In the genomic region with DNA sequence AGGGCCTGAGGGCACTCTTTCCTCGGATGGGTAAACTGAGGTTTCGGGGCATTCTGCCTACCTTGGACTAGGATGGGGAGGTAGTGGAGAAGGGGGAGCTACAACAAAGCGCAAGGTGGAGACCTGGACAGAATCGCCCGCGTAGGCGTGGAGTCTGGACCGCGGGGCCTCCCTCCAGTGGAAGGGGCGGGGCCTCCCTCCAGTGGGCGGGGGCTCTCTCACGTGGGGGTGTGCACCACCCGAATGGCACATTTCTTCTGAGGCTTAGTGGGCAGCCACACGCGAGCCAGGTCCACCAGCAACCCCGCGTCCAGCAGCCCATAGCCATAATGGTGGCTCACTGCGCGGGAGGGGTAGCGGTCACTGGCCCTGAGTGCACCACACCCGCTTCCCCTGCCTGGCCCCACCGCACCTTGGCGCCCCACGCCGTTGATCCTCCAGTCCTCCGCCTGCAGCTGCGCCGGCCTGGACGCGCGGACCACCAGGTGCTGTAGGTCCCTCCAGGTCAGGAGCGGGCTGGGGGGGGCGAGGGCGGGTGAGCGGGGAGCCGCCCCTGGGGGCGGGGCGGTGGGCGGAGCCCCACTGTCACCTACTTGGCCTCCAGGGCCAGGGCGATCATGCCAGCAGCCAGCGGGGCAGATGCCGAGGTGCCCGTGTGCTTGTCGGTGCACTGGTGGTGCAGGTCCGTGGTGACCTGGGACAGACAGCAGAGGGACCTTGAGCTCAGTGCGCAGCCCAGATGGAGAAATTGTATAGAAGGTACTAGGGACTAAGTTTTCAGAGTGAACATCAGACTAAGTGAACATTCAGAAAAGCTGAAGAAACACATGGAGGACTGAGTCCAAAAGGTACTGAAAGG, we compare ENCODE assay signal across 8 mouse cellular contexts. TPM values are rescaled to one million over a fixed set of nuclear protein-coding genes. Genes with fewer than 3 reads are reported as not detected.
DNase-seq lines count a peak whose midpoint lies in the region; ATAC-seq lines count a peak whose summit lies in the region.

No protein-coding gene starts in this region.

- peaks cover 7% of the 10 kb centered on the region; the same call in 1 of the 2 replicates for H3K36me3 ChIP-seq in embryonic facial prominence, embryonic 14.5 days (ENCODE audit: control insufficient read depth, insufficient read depth, low read length)
- H3K36me3 ChIP-seq in heart, embryonic 13.5 days = peaks cover 7% of the 10 kb centered on the region
- H3K36me3 ChIP-seq in kidney, embryonic 15.5 days = peaks cover 8% of the 10 kb centered on the region; the same call in 1 of the 2 replicates

- H3K4me2 ChIP-seq in embryonic facial prominence, embryonic 14.5 days (ENCODE audit: low read depth, low read length) = peak overlapping the region; percentile 98
- peak overlapping the region; percentile 94 for H3K4me2 ChIP-seq in heart, embryonic 13.5 days
- H3K4me2 ChIP-seq in kidney, embryonic 15.5 days = peak overlapping the region; percentile 92

- H3K27me3 ChIP-seq in embryonic facial prominence, embryonic 14.5 days (replicated peaks; ENCODE audit: control insufficient read depth, insufficient read depth, low read length) = no peaks in the 10 kb centered on the region
- peaks cover 45% of the 10 kb centered on the region for H3K27me3 ChIP-seq in heart, embryonic 13.5 days (replicated peaks)
- no peaks in the 10 kb centered on the region for H3K27me3 ChIP-seq in kidney, embryonic 15.5 days

- H3K27ac ChIP-seq in embryonic facial prominence, embryonic 14.5 days (replicated peaks; ENCODE audit: low read depth, low read length) = no peak overlapping the region
- no peak overlapping the region for H3K27ac ChIP-seq in heart, embryonic 13.5 days (replicated peaks)
- H3K27ac ChIP-seq in kidney, embryonic 15.5 days = peak overlapping the region; percentile 52; the same call in 1 of the 2 replicates

- peak overlapping the region; percentile 62 for H3K4me3 ChIP-seq in embryonic facial prominence, embryonic 14.5 days (ENCODE audit: low read depth, low read length)
- peak overlapping the region; percentile 65 for H3K4me3 ChIP-seq in heart, embryonic 13.5 days
- H3K4me3 ChIP-seq in kidney, embryonic 15.5 days (replicated peaks) = peak overlapping the region; percentile 58

- peak; percentile 49 for ATAC-seq in embryonic facial prominence, embryonic 14.5 days (ENCODE audit: low read depth)
- ATAC-seq in heart, embryonic 13.5 days (ENCODE audit: extremely low read depth, insufficient number of reproducible peaks, low FRiP score, low TSS enrichment) = peak; percentile 49
- ATAC-seq in kidney, embryonic 15.5 days (replicated peaks; ENCODE audit: low FRiP score) = peak; percentile 37

- under 1% methylated on average over 28 of the region's 46 CpGs for WGBS in embryonic facial prominence, embryonic 14.5 days
- 1% methylated on average over 43 of the region's 46 CpGs for WGBS in heart, embryonic 13.5 days
- 3% methylated on average over 41 of the region's 46 CpGs for WGBS in kidney, embryonic 15.5 days

- peak overlapping the region; percentile 68 for H3K9ac ChIP-seq in embryonic facial prominence, embryonic 14.5 days (ENCODE audit: low read depth, low read length)
- H3K9ac ChIP-seq in heart, embryonic 13.5 days = peak overlapping the region; percentile 79
- peak overlapping the region; percentile 54 for H3K9ac ChIP-seq in kidney, embryonic 15.5 days

- no peaks in the 10 kb centered on the region for H3K9me3 ChIP-seq in embryonic facial prominence, embryonic 14.5 days (ENCODE audit: control insufficient read depth, low read length)
- no peaks in the 10 kb centered on the region for H3K9me3 ChIP-seq in heart, embryonic 13.5 days
- no peaks in the 10 kb centered on the region for H3K9me3 ChIP-seq in kidney, embryonic 15.5 days (replicated peaks)

- peaks cover 8% of the 10 kb centered on the region for H3K4me1 ChIP-seq in embryonic facial prominence, embryonic 14.5 days (ENCODE audit: control insufficient read depth, insufficient read depth, low read length)
- peaks cover 29% of the 10 kb centered on the region for H3K4me1 ChIP-seq in heart, embryonic 13.5 days
- H3K4me1 ChIP-seq in kidney, embryonic 15.5 days = peaks cover 51% of the 10 kb centered on the region

- DNase-seq in B cell, adult 2 months = peak; percentile 82
- DNase-seq in adrenal gland, adult 8-10 months = peak; percentile 76
- DNase-seq in embryonic facial prominence, embryonic 14.5 days (ENCODE audit: low spot score) = peak; percentile 30
- DNase-seq in lung, postnatal 25 days (ENCODE audit: low spot score) = peak; percentile 73
- DNase-seq in retina, embryonic 14.5 days (ENCODE audit: low spot score) = peak; percentile 71
- DNase-seq in urinary bladder, postnatal 36 days (ENCODE audit: low spot score in 2 of 2) = peak; percentile 79 to 87

RNA-seq across cellular contexts. Expression of a gene that starts 3.2 kb away (rescaled TPM):
- 10 to 100 TPM; 34.7 to 40.0 (median 35.4) TPM for total RNA-seq in adrenal gland, adult 8-10 months (2022)
- polyA plus RNA-seq in embryonic facial prominence, embryonic 14.5 days (2014; fragmentation: Nextera tagmentation; extraction: Ambion mirVana) = 38.5 and 46.3 TPM in 2 replicates
- 36.0 and 36.6 TPM in 2 replicates for polyA plus RNA-seq in heart, embryonic 13.5 days (2015; fragmentation: Nextera tagmentation; extraction: Ambion mirVana)
- polyA plus RNA-seq in kidney, embryonic 15.5 days (2015; fragmentation: Nextera tagmentation; extraction: Ambion mirVana) = 49.5 and 52.7 TPM in 2 replicates

RNA-seq across cellular contexts. Expression of a gene that starts 5.8 kb away (rescaled TPM):
- 1 to 10 TPM; 3.5 to 8.2 (median 5.8) TPM for total RNA-seq in adrenal gland, adult 8-10 months (2022)
- polyA plus RNA-seq in embryonic facial prominence, embryonic 14.5 days (2014; fragmentation: Nextera tagmentation; extraction: Ambion mirVana) = 1.7 and 2.9 TPM in 2 replicates
- 1.8 and 2.1 TPM in 2 replicates for polyA plus RNA-seq in heart, embryonic 13.5 days (2015; fragmentation: Nextera tagmentation; extraction: Ambion mirVana)
- 5.8 and 9.1 TPM in 2 replicates for polyA plus RNA-seq in kidney, embryonic 15.5 days (2015; fragmentation: Nextera tagmentation; extraction: Ambion mirVana)

RNA-seq across cellular contexts. Expression of a gene that starts 6.3 kb away (rescaled TPM):
- total RNA-seq in adrenal gland, adult 8-10 months (2022) = 1 to 10 TPM; 5.1 to 6.6 (median 5.9) TPM
- 5.6 and 7.5 TPM in 2 replicates for polyA plus RNA-seq in embryonic facial prominence, embryonic 14.5 days (2014; fragmentation: Nextera tagmentation; extraction: Ambion mirVana)
- polyA plus RNA-seq in heart, embryonic 13.5 days (2015; fragmentation: Nextera tagmentation; extraction: Ambion mirVana) = 2.6 and 4.4 TPM in 2 replicates
- polyA plus RNA-seq in kidney, embryonic 15.5 days (2015; fragmentation: Nextera tagmentation; extraction: Ambion mirVana) = 8.4 and 10.5 TPM in 2 replicates

RNA-seq across cellular contexts. Expression of a gene that starts 24.7 kb away (rescaled TPM):
- 10 to 100 TPM in 2 of 4 experiments, 1 to 10 TPM in 2; 9.2 to 11.1 (median 10.3) TPM for total RNA-seq in adrenal gland, adult 8-10 months (2022)
- 5.8 and 6.3 TPM in 2 replicates for polyA plus RNA-seq in embryonic facial prominence, embryonic 14.5 days (2014; fragmentation: Nextera tagmentation; extraction: Ambion mirVana)
- polyA plus RNA-seq in heart, embryonic 13.5 days (2015; fragmentation: Nextera tagmentation; extraction: Ambion mirVana) = 6.5 and 8.3 TPM in 2 replicates
- 3.6 and 5.2 TPM in 2 replicates for polyA plus RNA-seq in kidney, embryonic 15.5 days (2015; fragmentation: Nextera tagmentation; extraction: Ambion mirVana)

RNA-seq across cellular contexts. Expression of a gene that starts 27.7 kb away (rescaled TPM):
- 1 to 10 TPM; 1.5 to 6.8 (median 4.3) TPM for total RNA-seq in adrenal gland, adult 8-10 months (2022)
- polyA plus RNA-seq in embryonic facial prominence, embryonic 14.5 days (2014; fragmentation: Nextera tagmentation; extraction: Ambion mirVana) = 6.2 and 7.4 TPM in 2 replicates
- polyA plus RNA-seq in heart, embryonic 13.5 days (2015; fragmentation: Nextera tagmentation; extraction: Ambion mirVana) = 0.90 and 0.94 TPM in 2 replicates
- 1.6 and 2.4 TPM in 2 replicates for polyA plus RNA-seq in kidney, embryonic 15.5 days (2015; fragmentation: Nextera tagmentation; extraction: Ambion mirVana)

Comparison
In these comparisons a context has a peak if more than half of its experiments do, and no peak if none do; other contexts are left out.
1. DNase-seq: peak in every context shown above with its lines; median percentile 83 in urinary bladder, postnatal 36 days; 82 in B cell, adult 2 months; 76 in adrenal gland, adult 8-10 months; 73 in lung, postnatal 25 days; 71 in retina, embryonic 14.5 days; 30 in embryonic facial prominence, embryonic 14.5 days.